Mouse (Mus musculus) layer of hippocampus, adult 18-20 months (tissue): Measurements from ENCODE around the gene Mnat1. TPM values are rescaled to one million over a fixed set of nuclear protein-coding genes. Genes with fewer than 3 reads are reported as not detected.

Experiments
- DNase-seq, 2 experiments: peaks; one replicate each; pipeline ENCODE4 v3.0.0; 2022; ENCODE audit warnings: low spot score in 2 of 2
- total RNA-seq, 2 experiments: library from RNA; stranded (reverse); gene quantifications; 2 replicates each; pipeline ENCODE4 v1.2.3; 2021

Mnat1 gene
- total RNA-seq, 2 experiments from 2014 or later = 27.8 to 28.3 TPM

DNA sequence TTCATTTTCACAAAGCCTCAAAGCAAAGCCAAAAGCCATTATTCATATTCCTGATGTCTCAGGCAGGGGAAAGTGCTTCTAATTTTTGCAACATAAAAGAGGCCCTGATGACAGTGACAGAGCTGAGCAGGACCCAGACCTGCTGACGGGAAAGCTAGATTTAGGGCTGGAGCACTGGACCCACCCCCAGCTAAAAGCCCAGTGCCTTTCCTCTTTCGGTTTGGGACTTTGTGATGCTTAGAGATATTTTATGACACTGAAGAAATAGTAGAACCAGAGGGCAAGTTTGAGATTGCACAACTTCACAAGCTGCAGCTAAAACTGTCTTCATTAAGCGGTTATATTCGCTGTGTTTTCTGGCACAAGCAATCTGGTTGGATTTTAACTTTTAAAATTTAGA is 181.1 kb downstream of the Mnat1 start:
- DNase-seq = no peak

DNA sequence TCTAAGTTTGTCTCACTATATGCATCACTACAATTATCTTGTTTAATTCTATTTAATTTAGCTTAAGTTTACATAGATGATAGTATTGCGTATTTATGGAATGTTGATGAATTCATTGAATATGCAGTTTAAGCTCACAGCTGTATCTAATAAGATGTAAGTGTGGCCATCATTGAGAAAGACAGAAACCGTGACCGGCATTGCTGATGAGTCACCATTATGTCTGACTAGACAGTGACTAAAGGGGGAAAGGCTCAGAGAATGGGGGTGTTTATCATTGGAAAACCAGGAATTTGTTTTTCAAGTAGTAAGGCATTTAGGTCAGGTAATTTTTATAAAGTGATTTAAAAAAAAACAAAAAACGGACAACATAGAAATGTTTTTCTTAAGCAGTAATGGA is 184.2 kb downstream of the Mnat1 start:
- DNase-seq = no peak

DNA sequence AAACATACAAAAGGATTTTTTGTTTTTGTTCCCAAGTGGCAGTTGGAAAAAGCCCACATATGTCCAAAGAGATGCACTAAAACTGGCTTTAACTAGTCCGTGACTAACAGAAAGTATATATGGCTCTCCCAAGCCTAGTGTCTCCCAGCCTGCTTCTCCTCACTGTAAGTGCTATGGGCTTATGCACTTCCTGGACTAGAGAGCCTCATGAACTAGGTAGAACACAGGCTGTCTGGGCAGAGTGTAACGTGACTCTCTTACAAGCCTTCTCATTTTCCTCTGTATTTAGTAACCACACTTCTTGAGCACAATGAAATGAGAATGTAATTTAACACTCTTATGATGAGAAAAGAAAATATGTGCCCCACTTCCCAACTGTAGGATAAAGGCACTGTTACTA is 185.2 kb downstream of the Mnat1 start:
- DNase-seq = no peak

DNA sequence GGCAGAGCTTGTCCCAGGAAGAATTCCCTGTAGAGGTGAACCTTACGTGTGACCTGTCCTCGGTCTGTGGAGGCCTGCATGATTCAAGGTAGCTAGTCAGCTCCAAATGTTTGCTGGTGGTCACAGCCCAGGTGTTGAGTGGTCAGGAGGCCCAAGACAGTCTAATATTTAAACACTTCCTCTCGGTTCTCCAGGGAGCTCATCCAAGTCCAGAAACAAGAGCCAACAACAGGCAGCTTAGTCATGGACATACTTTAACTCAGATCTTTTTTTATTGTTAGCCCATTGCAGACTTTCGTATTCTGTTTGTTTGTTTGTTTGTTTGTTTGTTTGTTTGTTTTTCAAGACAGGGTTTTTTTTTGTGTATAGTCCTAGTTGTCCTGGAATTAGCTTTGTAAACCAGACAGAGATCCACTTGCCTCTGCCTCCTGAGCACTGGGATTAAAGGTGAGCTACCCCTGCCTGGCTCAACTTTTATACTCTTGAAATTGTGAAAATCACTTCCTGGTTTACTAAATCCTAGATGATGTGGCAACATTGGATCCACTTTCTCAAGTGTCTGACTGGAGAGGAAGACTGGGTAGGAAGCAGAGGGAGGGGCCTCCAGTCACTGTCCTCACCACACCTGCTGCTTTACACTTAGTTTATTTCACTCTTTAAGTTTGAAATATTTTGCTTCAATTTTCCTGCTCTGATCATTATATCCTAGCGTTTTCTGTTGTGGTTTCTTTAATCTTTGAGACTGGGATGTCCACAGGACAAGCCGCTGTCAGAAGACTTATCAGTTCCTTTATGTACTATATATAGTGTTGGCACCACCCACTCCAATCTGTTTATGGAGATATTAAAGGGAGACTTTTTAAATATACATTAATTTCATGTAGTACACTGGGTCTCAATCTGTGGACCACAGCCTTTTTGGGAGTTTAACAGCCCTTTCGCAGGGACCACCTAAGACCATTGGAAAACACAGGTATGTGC is 194.5 kb downstream of the Mnat1 start:
- DNase-seq = no peak

Other genes with a start within 250 kb of the Mnat1 start
- gene Six6, start 183.8 kb upstream of the Mnat1 start, total RNA-seq = not detected
- gene 4930447C04Rik, start 182.9 kb upstream of the Mnat1 start, total RNA-seq = 1 to 10 TPM; 4.0 to 5.9 TPM
- under 1 TPM; 0.15 to 0.69 TPM for gene Six1, start 69.8 kb upstream of the Mnat1 start, total RNA-seq
- 1 to 10 TPM; 1.7 to 2.1 TPM for gene Six4, start 10.3 kb upstream of the Mnat1 start, total RNA-seq
- 10 to 100 TPM; 10.6 to 10.7 TPM for gene Trmt5, start 163.0 kb downstream of the Mnat1 start, total RNA-seq
- 10 to 100 TPM; 11.2 to 11.7 TPM for gene Slc38a6, start 163.1 kb downstream of the Mnat1 start, total RNA-seq